Mouse (Mus musculus) hindbrain, embryonic 11.5 days (tissue): ENCODE measurements around the gene Samd4. TPM values are rescaled to one million over a fixed set of nuclear protein-coding genes. Genes with fewer than 3 reads are reported as not detected.

ENCODE experiments used
- ATAC-seq: fragments of 200-750 bp; cut with Nextera tagmentation; 2 replicates; pipeline ENCODE4 v1.8.0; 2017; ENCODE audit warnings: mild to moderate bottlenecking, moderate TSS enrichment, moderate library complexity; ENCODE audit not compliant: low FRiP score
- DNase-seq: peaks from one replicate; pipeline ENCODE4 v3.0.0-alpha.2; 2015; ENCODE audit warnings: low spot score
- H3K27ac ChIP-seq: fragments of 300-500 bp; sonication (generic); 2 replicates; pipeline ENCODE4 v1.5.1; 2014; ENCODE audit warnings: mild to moderate bottlenecking, low read depth, low read length
- H3K27me3 ChIP-seq: fragments of 300-500 bp; sonication (generic); 2 replicates; pipeline ENCODE4 v1.6.1; 2014; ENCODE audit warnings: mild to moderate bottlenecking, low read length, moderate library complexity, mixed read lengths; ENCODE audit not compliant: control insufficient read depth, insufficient read depth
- H3K36me3 ChIP-seq: fragments of 300-500 bp; sonication (generic); 2 replicates; pipeline ENCODE4 v1.6.1; 2014; ENCODE audit warnings: mild to moderate bottlenecking, low read length, moderate library complexity, mixed read lengths; ENCODE audit not compliant: control insufficient read depth, insufficient read depth
- H3K4me1 ChIP-seq: fragments of 300-500 bp; sonication (generic); replicated peaks from 2 replicates; pipeline ENCODE4 v1.6.1; 2014; ENCODE audit warnings: low read length, mixed read lengths; ENCODE audit not compliant: control insufficient read depth, insufficient read depth
- H3K4me2 ChIP-seq: fragments of 300-500 bp; sonication (generic); replicated peaks from 2 replicates; pipeline ENCODE4 v1.6.1; 2014; ENCODE audit warnings: mild to moderate bottlenecking, low read depth, low read length
- H3K4me3 ChIP-seq: fragments of 300-500 bp; sonication (generic); 2 replicates; pipeline ENCODE4 v1.5.1; 2014; ENCODE audit warnings: low read depth, low read length
- H3K9ac ChIP-seq: fragments of 300-500 bp; sonication (generic); 2 replicates; pipeline ENCODE4 v1.6.1; 2014; ENCODE audit warnings: low read depth, low read length
- H3K9me3 ChIP-seq: fragments of 300-500 bp; sonication (generic); 2 replicates; pipeline ENCODE4 v1.6.1; 2016; ENCODE audit warnings: low read length; ENCODE audit not compliant: control insufficient read depth
- WGBS: fragments of 180-500 bp; shearing (Covaris S2); extraction: QIAGEN DNeasy Blood & Tissue Kit; methylation state at CpG from one replicate; pipeline ENCODE4 v1.1.7; 2014; 5-methylcytosine and 5-hydroxymethylcytosine counted together
- polyA plus RNA-seq: library from polyadenylated mRNA; unstranded; fragments of >200 nt; fragmentation: Nextera tagmentation; extraction: Ambion mirVana; gene quantifications from 2 replicates; pipeline ENCODE4 v1.2.1, GENCODE M21; 2014

Gene Samd4
- polyA plus RNA-seq, 1 experiment from 2014 or later: 4.7 TPM

DNA sequence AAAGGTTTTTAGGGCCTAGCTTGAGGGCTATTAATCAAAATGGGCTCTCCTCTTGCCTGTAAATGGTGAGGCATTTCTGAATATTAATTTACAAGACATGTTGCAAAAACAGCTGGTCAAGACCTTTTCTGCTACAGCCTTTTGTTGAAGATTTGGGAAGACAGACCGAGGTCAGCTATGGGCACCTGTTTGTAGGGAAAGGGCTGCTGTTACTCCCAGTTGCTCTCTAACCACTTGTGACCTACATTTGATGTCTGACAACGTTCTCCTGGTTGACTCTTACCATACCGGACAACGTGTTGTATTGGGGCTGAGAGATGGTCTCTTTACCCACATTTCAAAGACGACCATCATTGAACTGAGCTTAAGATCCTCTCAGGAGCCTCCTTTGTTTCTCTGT, 15.3 kb downstream of the Samd4 start:
- 86% methylated on average over 5 of the region's 5 CpGs for WGBS
- Histone ChIP-seq H3K4me2 (no peak overlapping the region), H3K4me1 (no peaks in the 10 kb centered on the region), H3K4me3 (no peak overlapping the region), H3K27ac (no peak overlapping the region), H3K36me3 (no peaks in the 10 kb centered on the region), H3K9me3 (no peaks in the 10 kb centered on the region), H3K27me3 (no peaks in the 10 kb centered on the region), H3K9ac (no peak overlapping the region)
- ATAC-seq: no peak
- DNase-seq: no peak

DNA sequence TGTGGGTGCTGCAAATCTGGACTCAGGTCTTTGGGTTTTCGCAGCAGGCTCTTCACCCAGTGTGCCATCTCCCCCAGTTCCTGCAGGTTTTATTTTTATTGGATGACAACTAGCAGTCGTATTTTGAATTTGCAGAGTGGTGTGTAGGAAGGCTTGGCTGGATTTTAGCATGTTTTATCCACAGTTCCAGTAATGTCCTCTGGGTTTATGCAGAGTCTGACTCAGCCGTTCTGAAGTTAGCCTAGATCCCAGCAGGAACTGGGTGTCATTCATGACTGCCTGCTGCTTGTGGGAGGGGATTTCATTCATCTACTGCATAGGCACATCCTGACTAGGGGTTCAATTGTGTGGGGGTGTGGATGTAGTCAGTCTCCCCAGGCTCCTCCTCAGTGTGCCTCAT, 16.0 kb downstream of the Samd4 start:
- no peak overlapping the region for H3K27ac ChIP-seq
- ATAC-seq (no peak), DNase-seq (no peak)
- no peaks in the 10 kb centered on the region for H3K27me3 ChIP-seq
- no peaks in the 10 kb centered on the region for H3K4me1 ChIP-seq
- H3K4me3 ChIP-seq: no peak overlapping the region
- H3K36me3 ChIP-seq: no peaks in the 10 kb centered on the region
- H3K9me3 ChIP-seq: no peaks in the 10 kb centered on the region
- no peak overlapping the region for H3K9ac ChIP-seq
- no peak overlapping the region for H3K4me2 ChIP-seq
- WGBS: 70% methylated on average over 3 of the region's 3 CpGs

DNA sequence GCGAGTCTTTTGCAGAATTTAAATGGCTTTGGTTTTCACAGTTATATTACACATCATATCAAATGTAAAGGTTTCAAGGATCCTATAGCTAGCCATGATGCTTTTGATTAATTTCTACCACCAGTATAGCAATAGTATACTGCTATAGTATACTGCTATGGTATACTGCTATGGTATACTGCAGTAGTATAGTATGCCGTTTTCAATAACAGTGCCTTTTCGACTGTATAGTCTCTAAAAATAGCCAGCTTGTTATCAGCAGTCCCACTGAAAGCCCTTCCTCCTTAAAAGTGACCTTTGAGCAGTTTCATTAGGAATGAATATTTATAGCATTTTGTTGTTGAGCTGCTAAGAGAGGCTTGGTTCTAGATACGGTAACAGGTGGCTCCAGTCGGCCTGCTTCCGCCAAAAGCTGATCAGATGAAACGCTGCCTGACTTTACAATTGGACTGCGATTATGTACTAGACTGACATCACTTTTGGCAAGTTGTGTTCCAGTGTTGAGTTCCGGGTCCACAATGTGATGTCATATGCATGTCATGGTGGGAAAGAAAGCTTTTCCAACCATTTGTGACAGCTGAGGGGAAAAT, 19.9 kb downstream of the Samd4 start:
- H3K4me3 ChIP-seq: no peak overlapping the region
- no peaks in the 10 kb centered on the region for H3K4me1 ChIP-seq
- H3K27ac ChIP-seq: no peak overlapping the region
- no peaks in the 10 kb centered on the region for H3K36me3 ChIP-seq
- no peak overlapping the region for H3K9ac ChIP-seq
- WGBS: 93% methylated on average over 9 of the region's 9 CpGs
- H3K9me3 ChIP-seq: no peaks in the 10 kb centered on the region
- ATAC-seq (no peak), DNase-seq (no peak)
- no peak overlapping the region for H3K4me2 ChIP-seq
- no peaks in the 10 kb centered on the region for H3K27me3 ChIP-seq

DNA sequence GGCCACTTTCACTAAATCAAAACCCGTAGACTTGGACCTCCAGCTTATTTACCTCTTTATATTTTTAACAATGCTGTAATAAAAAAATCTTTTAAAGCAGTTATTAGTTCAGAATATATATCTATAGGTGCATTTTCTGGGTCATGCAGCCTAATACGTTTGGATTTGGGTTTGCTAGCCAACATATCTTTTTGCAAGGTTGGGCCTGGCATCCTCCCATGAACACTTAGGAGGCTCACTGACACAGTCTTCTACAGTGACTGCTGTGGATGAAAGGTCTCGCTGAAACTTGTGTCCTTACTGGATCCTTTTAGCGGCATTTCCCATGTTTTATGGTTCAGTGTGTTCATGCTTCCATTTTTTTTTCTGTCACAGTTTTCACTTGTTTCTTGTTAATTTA, 21.6 kb downstream of the Samd4 start:
- WGBS: 93% methylated on average over 4 of the region's 4 CpGs
- no peak for ATAC-seq
- H3K9me3 ChIP-seq: no peaks in the 10 kb centered on the region

DNA sequence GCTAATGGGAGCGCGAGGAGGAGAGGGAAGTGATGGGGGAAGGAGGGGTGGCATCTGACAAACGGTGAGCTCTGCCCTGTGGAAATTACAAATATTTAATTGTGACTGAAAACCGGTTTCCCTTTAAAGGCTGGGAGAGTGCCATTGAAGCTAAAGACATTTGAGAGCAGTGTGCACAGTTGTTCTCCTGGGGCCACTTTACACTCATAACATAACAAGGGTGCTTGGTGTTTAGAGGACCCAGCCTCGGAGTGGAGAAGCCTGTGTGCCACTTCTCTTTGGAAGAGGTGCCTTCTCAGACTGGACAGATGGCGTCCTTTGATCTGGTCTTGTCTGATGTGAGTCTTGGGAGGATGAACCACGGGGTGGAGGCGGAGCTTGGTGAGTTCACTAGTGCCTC, 26.2 kb downstream of the Samd4 start:
- Histone ChIP-seq H3K4me3 (no peak overlapping the region), H3K4me1 (no peaks in the 10 kb centered on the region), H3K9me3 (no peaks in the 10 kb centered on the region), H3K4me2 (no peak overlapping the region), H3K36me3 (no peaks in the 10 kb centered on the region), H3K27ac (no peak overlapping the region), H3K9ac (no peak overlapping the region), H3K27me3 (no peaks in the 10 kb centered on the region)
- ATAC-seq (no peak), DNase-seq (no peak)
- WGBS: 86% methylated on average over 8 of the region's 8 CpGs

More for the DNA sequence above, 21.6 kb downstream of the Samd4 start:
- no peak overlapping the region for H3K4me2 ChIP-seq
- H3K36me3 ChIP-seq: no peaks in the 10 kb centered on the region
- H3K27me3 ChIP-seq: no peaks in the 10 kb centered on the region
- DNase-seq: no peak
- no peaks in the 10 kb centered on the region for H3K4me1 ChIP-seq
- H3K27ac ChIP-seq: no peak overlapping the region
- no peak overlapping the region for H3K4me3 ChIP-seq
- no peak overlapping the region for H3K9ac ChIP-seq

DNA sequence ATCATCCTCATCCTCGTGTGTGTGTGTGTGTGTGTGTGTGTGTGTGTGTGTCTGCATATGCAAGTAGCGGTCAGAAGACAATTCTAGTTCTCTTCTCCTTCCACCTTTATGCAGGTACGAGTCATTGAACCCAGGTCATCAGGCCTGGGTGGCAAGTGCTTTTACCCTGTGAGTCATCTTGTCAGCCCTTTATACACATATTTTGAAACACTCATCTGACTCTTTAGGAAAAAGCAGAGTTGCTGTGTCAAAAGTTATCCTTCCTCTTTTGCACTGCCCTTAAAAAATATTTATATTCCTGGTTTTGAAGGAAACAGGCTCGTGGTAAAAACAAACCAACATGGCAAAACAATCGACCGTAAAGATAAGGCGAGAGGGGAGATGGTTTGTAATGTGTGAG, 29.8 kb downstream of the Samd4 start:
- WGBS: 92% methylated on average over 7 of the region's 7 CpGs
- no peak overlapping the region for H3K4me2 ChIP-seq
- no peaks in the 10 kb centered on the region for H3K36me3 ChIP-seq
- H3K27me3 ChIP-seq: no peaks in the 10 kb centered on the region
- no peaks in the 10 kb centered on the region for H3K4me1 ChIP-seq
- no peaks in the 10 kb centered on the region for H3K9me3 ChIP-seq
- no peak overlapping the region for H3K9ac ChIP-seq
- DNase-seq (no peak), ATAC-seq (no peak)
- H3K4me3 ChIP-seq: no peak overlapping the region
- no peak overlapping the region for H3K27ac ChIP-seq

DNA sequence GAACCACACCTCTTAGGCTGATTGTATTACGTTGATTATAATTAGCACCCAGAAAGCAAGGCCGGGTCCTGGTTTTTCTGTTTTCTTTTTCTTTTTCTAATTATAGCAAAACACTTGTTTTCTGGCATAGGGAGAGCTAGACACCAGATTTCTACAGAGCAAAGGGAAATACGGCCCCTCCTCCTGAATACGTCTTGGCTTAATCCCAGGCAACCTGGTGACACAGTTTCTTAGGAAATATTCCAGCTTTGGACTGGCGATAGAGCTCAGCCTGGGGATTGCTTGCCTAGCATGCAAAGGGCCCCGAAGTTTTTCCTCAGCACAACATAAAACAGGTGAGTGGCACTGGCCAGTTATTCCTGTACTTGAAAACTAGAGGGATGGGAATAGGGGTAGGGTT, 31.7 kb downstream of the Samd4 start:
- no peaks in the 10 kb centered on the region for H3K4me1 ChIP-seq
- no peak overlapping the region for H3K9ac ChIP-seq
- DNase-seq (no peak), ATAC-seq (no peak)
- no peaks in the 10 kb centered on the region for H3K27me3 ChIP-seq
- no peak overlapping the region for H3K4me3 ChIP-seq
- no peak overlapping the region for H3K4me2 ChIP-seq
- 87% methylated on average over 6 of the region's 6 CpGs for WGBS
- H3K27ac ChIP-seq: no peak overlapping the region
- no peaks in the 10 kb centered on the region for H3K9me3 ChIP-seq
- no peaks in the 10 kb centered on the region for H3K36me3 ChIP-seq

DNA sequence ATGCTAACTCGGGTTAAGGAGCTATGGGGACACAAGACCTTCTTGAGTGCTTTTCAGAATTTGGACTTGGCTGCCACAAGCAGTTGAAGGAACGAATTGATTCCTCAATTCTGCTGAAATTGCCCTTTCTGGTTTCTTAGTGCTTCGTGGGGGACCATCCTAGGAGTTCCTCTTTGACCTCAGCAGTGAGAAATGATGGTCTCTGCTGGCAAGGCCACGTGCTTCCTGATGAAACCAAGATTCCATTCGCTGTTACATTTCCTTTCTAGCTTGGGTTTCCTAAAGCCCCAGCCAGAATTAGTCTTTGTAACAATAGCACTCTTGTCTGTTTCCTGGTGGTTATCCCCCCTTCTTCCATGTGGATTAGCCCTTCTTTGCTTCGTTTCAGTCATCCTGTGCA, 32.9 kb downstream of the Samd4 start:
- no peaks in the 10 kb centered on the region for H3K9me3 ChIP-seq
- no peak overlapping the region for H3K4me3 ChIP-seq
- H3K27ac ChIP-seq: no peak overlapping the region
- H3K4me2 ChIP-seq: no peak overlapping the region
- no peaks in the 10 kb centered on the region for H3K36me3 ChIP-seq
- WGBS: 71% methylated on average over 6 of the region's 6 CpGs
- ATAC-seq (no peak), DNase-seq (no peak)
- H3K9ac ChIP-seq: no peak overlapping the region
- H3K27me3 ChIP-seq: no peaks in the 10 kb centered on the region
- no peaks in the 10 kb centered on the region for H3K4me1 ChIP-seq

DNA sequence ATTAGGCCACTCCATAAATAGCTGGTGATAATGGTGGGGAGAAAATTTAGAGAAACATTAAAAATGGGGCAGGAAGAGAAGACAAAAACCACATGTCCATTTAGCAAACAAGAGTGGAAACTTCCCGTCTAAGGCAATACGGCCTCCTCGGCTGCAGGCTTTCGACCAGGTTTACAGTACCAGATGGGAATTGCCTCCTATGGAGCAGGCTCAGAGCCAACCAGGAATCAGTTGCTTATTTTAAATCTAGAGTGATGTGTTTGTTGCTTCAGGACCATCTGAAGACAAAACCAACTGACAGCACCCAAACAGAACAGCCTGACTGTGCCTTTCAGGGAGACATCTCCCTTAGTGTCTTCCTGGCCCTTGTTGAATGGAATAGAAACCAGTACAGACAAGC, 33.9 kb downstream of the Samd4 start:
- DNase-seq (no peak), ATAC-seq (no peak)
- H3K4me3 ChIP-seq: no peak overlapping the region
- 82% methylated on average over 4 of the region's 4 CpGs for WGBS
- H3K27ac ChIP-seq: no peak overlapping the region
- H3K9me3 ChIP-seq: no peaks in the 10 kb centered on the region
- no peak overlapping the region for H3K4me2 ChIP-seq
- H3K9ac ChIP-seq: no peak overlapping the region
- no peaks in the 10 kb centered on the region for H3K36me3 ChIP-seq
- H3K4me1 ChIP-seq: no peaks in the 10 kb centered on the region
- H3K27me3 ChIP-seq: no peaks in the 10 kb centered on the region
